Mouse (Mus musculus): ENCODE measurements around the gene Golim4.

Gene Golim4

DNA sequence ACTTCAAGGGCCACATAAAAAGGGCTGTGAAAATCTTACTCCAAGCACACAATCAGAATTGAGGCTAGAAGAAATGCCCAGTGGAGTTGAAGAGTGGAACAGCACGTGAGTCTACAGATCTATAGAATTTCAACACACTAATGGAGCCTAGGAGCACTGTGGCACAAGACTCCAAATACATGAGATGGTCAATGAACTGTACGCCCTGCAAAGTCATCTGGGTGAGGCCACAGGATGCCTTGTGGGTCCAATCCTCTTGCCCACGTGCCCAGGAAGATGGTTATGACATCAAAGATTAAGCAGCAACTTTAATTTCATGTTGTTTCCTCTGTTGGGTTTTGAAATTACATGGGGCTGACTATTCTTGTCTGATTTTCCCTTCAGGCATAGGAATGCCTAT lies 30.4 kb downstream of the Golim4 start:
- DNase-seq (ENCODE audit: extremely low read depth, low read depth, low spot score), result peak; percentile 33

DNA sequence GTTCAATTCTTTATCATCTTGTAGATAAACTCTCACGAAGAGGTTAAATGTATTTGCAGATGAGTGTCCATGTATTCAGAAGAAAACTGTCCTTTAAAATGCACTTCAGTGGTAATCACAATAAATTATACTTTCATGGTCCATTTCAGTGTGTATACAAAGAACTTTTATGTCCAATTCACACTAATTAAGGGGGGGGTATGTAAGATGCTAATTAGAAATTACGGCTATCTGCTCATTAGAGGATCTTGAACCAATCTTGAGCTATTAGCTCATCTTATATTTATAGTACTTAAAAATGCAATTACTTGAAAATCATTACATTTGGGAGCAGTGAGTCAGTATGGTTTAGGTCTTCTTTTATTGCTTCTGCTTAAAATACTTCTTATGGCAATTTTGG lies 31.6 kb downstream of the Golim4 start:
- DNase-seq (ENCODE audit: extremely low read depth, low read depth, low spot score), result no peak

DNA sequence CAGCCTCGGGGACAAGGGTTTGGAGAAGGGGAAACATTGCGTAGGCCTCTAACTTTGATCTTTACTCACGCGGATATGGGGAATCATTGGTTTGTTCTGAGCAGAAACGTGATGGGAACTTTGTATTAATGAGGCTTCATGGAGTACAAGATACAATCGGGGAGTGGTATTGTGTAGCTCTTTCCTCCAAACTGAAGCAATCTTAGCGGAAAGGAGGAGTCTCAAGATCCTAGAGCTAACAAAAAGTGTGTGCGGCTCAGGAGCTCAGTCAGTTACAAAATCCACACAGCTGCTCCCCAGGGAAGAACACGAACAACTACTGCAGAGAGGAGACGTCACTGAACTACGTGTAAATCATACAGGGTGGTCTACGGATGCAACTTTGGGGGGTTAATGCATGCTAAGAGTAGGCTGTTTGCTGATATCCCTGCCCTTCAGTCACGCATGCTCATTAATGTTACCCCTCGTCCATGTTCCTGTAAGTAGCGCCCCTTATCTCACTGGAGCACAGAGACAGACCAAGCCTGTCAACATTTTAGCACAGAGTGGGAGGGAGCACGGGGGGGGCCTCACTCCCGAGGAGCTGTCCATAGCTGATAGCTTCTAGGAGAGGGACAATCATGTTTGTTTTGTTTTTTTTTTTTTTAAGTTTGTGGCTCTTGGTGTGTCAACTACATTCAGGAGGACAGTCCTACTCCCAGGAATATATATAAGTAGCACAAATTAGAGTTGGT lies 38.8 kb downstream of the Golim4 start:
- no peak for DNase-seq (ENCODE audit: extremely low read depth, low read depth, low spot score)

DNA sequence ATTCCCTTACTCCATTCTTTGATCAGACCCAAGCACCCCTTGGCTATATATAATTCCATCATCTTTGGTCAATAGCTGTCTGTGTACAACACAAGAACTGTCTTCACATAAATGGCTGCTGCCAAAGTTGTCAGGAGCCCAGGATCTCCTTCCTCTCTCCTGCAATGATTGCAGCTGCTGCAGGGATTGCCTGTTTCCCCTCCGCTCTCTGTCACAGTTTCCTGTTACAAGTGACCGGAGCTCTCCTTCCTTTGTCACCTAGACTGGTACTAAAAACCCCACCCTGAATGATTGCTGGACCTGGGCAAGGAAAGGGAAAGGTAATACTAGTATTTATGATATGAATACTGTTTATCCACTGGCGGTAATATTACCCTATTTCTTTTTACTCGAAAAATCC lies 44.0 kb downstream of the Golim4 start:
- DNase-seq (ENCODE audit: extremely low read depth, low read depth, low spot score), result no peak

DNA sequence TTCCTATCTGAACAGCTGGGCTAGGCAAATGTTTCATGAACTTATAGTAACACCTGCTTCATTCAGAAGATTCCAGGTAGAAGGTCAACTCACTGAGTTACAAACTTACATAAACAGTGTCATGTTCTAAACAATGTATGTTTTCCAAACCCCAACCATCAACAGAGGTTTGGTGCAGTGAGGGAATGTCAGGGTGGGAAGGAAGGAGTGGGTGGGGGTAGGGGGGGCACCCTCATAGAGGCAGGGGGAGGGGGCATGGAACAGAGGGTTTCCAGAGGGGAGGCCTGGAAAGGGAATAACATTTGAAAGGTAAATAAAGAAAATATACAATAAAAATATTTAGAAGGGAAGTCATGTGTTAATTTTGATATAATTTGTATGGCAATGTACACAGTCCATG lies 46.0 kb downstream of the Golim4 start:
- DNase-seq (ENCODE audit: extremely low read depth, low read depth, low spot score), result no peak

DNA sequence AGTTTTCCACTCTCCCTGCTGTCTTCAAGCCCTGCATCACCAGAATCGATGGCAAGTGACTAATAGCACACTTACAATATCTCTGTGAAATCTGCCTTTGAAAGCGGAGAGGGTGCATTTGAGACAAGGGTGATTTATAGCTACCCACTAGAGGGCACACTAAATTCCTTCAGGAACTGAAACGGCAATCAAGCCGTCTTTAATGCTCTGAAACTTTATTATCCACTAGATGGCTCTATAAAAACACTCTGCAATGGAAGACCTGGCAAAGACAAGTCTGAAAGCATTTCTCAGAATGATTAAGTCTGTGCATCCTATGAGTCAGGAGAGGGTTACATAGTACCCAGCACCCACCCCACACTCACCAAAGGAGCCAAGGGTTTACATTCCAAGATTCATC lies 46.5 kb downstream of the Golim4 start:
- peak; percentile 42 for DNase-seq (ENCODE audit: extremely low read depth, low read depth, low spot score)

DNA sequence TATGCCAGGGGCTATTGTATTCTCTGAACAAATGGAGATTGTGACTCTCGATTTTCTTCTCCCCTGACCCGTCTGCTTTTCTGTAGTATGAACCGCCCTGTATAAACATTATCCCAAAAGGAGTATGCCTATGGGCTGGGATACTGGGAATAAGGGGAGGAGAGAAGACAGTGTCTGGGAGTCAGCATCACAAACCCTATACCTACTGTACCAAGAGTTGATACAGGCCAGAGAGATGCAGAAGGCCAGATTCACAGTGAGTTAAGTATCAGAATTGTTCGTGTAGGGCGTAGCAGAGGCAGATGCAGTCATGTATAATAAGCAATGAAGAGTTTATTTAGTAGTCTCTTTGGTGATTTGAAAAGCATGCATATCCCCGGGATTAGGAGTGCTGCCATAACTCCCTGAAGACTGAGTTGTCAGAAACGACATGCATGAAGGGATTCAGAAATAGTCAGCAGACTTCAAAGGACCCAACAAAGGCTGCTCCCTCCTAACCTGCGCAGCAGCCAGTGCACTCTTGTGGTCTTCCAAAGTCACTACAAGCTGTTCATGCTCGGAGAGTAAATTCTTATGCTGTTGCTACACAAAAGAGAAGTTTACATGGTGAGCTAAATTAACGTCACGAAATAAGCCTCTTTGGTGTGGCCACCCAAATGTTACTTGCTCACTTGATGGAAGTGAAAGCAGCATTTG lies 54.7 kb downstream of the Golim4 start:
- DNase-seq (ENCODE audit: extremely low read depth, low read depth, low spot score), result no peak

DNA sequence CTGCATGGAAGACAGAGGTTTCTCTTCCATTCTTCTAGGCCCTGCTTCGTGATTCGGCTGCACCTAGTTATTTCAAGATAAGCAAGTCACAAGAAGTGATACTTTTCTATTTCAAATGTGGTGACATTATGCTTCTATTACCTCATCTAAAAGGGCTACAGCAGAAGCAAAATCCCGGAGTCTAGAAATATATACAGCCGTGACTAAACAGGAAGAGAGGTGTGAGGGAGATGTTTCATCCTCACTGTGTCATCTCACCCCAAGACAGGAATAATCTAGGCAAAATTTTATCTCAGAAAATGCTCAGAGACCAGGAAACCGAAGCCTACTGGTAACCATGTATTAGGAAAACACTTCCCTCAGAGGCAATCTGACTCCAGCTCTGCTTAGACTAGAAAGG lies 61.7 kb downstream of the Golim4 start:
- DNase-seq (ENCODE audit: extremely low read depth, low read depth, low spot score), result no peak

DNA sequence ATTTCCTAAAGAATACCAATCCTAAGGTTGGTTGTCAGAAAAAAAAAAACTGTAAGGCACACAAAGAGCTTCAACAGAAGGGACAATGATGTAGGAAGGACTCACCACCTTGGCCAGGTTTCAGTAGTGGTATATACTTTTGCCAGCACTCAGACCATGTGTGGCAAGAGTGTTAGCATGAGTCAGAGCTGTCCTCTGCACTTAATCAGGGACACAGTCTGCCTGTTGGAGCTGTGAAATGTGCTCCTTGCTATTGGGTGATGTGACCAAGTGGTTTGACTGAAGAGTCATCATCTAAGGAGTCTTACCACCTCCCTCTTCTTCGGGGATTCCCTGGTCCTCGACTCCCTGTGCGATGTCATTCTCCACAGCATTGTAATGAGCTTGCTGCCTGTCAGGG lies 65.2 kb downstream of the Golim4 start:
- DNase-seq (ENCODE audit: extremely low read depth, low read depth, low spot score), result no peak

DNA sequence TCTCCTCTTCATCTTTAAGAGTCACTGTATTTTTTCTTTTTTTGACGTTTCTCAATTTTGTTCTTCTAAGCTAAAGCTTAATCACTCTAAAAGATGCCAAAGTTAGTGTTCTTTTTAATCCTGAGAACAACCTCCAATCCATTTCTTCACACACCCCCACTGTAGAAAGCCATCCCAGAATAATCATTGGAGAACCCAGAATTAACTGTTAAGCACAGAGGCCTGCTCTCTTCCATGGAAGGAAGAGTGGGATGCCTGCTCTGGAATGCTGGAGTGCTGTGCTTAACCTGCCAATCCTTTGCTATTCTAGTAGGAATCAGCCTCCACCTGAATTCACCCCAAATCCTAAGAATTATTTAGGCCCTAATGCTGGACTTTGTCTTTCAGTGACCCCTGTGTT lies 67.4 kb downstream of the Golim4 start:
- DNase-seq (ENCODE audit: extremely low read depth, low read depth, low spot score), result no peak

DNA sequence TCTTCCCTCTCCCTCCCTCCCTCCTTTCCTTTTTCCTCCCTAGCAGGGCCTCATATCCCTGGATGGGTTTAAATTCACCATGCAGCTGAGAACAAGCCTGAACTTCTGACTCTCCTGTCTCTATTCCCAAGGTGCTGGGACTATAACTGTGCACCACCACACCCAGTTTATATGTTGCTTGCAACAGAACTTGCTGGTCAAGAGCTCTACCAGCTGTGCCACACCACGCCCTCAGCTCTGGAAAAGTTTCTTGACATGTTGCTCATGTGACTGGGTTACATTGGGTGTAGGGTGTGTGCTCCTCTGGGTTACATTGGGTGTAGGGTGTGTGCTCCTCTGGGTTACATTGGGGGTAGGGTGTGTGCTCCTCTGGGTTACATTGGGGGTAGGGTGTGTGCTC lies 75.2 kb downstream of the Golim4 start:
- DNase-seq (ENCODE audit: extremely low read depth, low read depth, low spot score), result no peak

DNA sequence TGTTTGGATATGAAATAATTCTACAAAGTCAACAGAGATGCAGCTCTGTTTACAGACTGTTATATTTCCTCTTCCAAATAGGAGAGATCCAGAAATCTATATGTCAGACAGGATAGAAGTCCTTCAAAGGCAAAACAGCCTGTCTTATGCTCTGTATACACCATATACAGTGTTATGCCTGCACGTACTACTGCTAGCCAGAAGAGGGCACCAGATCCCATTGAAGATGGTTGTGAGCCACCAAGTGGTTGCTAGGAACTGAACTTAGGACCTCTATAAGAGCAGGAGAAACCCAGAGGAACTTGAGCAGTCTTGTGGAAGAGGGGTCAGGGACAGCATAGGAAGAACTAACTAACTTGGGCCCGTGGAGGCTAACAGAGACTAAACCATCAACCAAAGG lies 77.5 kb downstream of the Golim4 start:
- no peak for DNase-seq (ENCODE audit: extremely low read depth, low read depth, low spot score)

DNA sequence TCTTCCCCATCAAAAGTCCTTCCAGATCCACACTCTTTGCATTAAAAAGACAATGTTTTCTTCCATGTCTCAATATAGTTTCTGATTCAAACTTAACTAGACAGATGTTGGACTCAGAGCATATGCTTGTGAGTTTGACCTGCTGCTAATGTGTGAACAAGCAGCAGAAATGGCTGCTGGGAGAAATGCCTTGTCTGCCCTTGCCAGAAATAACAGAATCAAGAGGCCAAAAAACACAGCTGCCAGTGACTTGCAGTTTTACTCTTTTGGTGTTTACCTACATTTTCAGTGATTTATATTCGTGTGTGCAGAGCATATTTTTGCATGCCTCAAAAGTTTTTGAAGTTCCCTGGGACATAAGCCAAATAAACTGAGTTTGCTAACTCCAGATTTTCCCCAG lies 87.9 kb downstream of the Golim4 start:
- no peak for DNase-seq (ENCODE audit: extremely low read depth, low read depth, low spot score)

DNA sequence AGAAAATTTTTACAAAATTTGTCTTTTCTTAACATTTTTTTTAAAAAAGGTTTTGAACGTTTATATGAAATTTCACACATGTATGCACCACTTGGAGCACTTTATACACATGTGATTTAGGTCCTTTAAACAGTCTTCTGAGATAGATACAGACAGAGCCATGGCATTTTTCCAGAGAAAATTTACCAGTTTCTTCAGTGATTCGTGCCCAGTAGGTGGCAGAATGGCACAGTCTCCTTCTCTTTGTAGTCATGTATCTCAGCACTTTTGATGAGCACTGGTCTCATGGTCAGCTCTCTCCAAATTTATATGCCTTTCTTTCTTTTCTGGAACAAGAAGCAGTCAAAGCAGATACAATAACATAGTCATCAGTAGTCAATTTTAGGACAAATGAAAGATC lies 92.5 kb downstream of the Golim4 start:
- DNase-seq (ENCODE audit: extremely low read depth, low read depth, low spot score), result no peak

DNA sequence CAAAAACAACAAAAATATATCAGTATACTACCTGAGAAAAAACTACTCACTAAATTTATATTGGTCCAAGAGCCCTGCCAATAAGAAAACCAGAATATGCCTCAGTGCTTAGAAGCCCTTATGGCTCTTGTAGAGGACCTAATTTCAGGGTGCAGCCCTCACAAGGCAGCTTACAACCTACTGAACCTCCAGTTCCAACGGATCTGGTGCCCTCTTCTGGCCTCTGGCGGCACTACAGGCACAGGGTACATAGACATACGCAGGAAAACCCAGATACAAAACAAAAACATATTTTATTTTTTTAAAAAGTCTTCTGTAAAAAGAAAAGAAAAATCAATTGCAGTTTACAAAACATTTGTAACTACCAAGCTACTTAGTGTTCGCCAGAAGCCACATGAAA lies 95.1 kb downstream of the Golim4 start:
- DNase-seq (ENCODE audit: extremely low read depth, low read depth, low spot score), result no peak

DNA sequence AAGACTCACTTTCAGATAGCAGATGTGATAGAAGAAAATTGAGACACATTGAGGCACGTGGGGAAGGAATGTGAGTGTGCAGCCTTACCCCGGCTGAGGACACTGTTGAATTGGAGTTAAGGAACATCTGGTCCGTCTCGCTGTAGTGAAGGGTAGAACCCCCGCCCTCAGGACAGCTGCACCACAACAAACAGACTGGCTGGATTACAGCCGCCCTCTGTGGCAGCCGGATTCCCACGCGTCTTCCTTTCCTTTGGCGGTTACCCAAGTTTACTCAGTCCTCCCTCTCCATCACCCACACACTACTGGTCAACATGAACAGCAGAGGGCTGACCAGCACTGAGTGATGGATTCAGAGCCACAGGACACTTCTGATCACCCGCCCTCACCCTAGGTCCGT lies 96.0 kb downstream of the Golim4 start:
- DNase-seq (ENCODE audit: extremely low read depth, low read depth, low spot score), result no peak

DNA sequence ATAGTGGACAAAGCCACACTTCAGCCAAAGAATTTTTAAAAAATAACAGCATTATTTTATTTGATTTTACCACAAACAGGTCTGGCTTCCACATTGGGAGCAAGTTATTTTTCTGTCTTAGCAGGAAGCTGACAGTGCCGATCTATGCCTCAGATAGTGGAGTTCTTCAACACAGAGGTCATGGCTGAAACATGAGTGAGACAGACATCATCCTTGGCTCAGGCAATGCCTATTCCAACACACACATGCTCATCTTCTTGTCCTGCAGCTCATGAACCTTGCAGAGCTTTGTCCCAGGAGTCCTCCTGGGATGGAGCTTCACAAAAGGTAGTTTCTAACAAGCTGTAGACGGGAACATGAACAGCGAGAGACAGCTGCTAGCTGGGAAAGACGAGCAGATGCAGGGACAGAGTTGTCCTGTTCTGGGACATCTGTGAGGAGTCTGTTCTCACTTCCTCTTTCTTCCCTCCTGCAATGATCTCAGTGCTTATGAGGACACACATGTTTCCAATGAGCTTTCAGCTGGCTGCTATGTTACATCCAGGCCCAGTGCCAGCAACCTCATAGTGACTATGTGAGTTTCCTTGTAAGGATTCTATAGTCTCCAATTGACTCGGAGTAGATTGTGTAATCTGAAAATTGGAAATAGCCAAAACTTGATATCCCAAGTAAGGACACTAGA lies 121.3 kb downstream of the Golim4 start:
- no peak for DNase-seq (ENCODE audit: extremely low read depth, low read depth, low spot score)

DNA sequence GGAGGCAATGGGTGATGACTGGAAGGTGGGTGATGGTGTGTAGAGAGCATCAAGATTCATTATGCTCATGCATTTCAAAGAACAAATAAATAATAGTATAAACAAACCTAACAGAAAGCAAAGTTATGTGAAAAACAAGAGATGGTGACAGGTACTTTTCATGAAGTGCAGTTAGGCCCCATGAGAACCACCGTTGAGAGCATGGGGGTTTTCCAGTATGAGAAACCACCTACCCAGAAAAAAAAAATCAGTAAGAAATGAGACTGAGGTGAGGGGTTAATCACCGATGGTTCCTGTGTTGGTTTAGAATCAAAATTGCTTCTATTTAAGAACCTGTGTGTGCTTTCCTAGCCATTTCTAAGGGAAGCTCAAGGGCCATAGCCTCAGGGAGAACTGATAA lies 121.9 kb downstream of the Golim4 start:
- no peak for DNase-seq (ENCODE audit: extremely low read depth, low read depth, low spot score)

Measured in fat pad, adult 2 months (tissue).